Mouse (Mus musculus): ENCODE results near the gene Frem2. TPM values are rescaled to one million over a fixed set of nuclear protein-coding genes. Genes with fewer than 3 reads are reported as not detected.

Gene Frem2
- polyA plus RNA-seq, 1 experiment from 2014 or later, result 6.7 TPM

- H3K27ac ChIP-seq, result no peak overlapping the region
- 81% methylated on average over 8 of the region's 8 CpGs for WGBS
- H3K27me3 ChIP-seq, result no peaks in the 10 kb centered on the region
- peaks cover 4% of the 10 kb centered on the region; the same call in 1 of the 2 replicates for H3K4me1 ChIP-seq
- ATAC-seq (ENCODE audit: insufficient number of reproducible peaks, insufficient read depth, low FRiP score, low TSS enrichment), result no peak
- no peak overlapping the region for H3K4me3 ChIP-seq
- H3K4me2 ChIP-seq (replicated peaks), result no peak overlapping the region
- H3K36me3 ChIP-seq, result peaks cover 36% of the 10 kb centered on the region
- no peak overlapping the region for H3K9ac ChIP-seq
- no peaks in the 10 kb centered on the region for H3K9me3 ChIP-seq
Measured at GRCm38 (mm10) chr3:53483414-53484059, 173.6 kb downstream of the Frem2 start.

- 96% methylated on average over 30 of the region's 30 CpGs for WGBS
- peak; percentile 57 for ATAC-seq (ENCODE audit: insufficient number of reproducible peaks, insufficient read depth, low FRiP score, low TSS enrichment)
Measured at GRCm38 (mm10) chr3:53478419-53479046, 178.6 kb downstream of the Frem2 start.

GRCm38 (mm10) chr3:53477468-53477867, 179.7 kb downstream of the Frem2 start:
- Histone ChIP-seq H3K27ac (no peak overlapping the region), H3K36me3 (peaks cover 89% of the 10 kb centered on the region), H3K4me1 (no peaks in the 10 kb centered on the region), H3K27me3 (no peaks in the 10 kb centered on the region), H3K4me3 (no peak overlapping the region), H3K4me2 (replicated peaks) (no peak overlapping the region), H3K9me3 (no peaks in the 10 kb centered on the region), H3K9ac (no peak overlapping the region)
- WGBS, result 92% methylated on average over 17 of the region's 17 CpGs
- no peak for ATAC-seq (ENCODE audit: insufficient number of reproducible peaks, insufficient read depth, low FRiP score, low TSS enrichment)

More at GRCm38 (mm10) chr3:53478419-53479046, 178.6 kb downstream of the Frem2 start:
- no peak overlapping the region for H3K4me3 ChIP-seq
- no peaks in the 10 kb centered on the region for H3K27me3 ChIP-seq
- H3K9me3 ChIP-seq, result no peaks in the 10 kb centered on the region
- no peak overlapping the region for H3K9ac ChIP-seq
- H3K4me2 ChIP-seq (replicated peaks), result no peak overlapping the region
- no peak overlapping the region for H3K27ac ChIP-seq
- H3K4me1 ChIP-seq, result no peaks in the 10 kb centered on the region
- peaks cover 81% of the 10 kb centered on the region for H3K36me3 ChIP-seq

GRCm38 (mm10) chr3:53475889-53476288, 181.3 kb downstream of the Frem2 start:
- ATAC-seq (ENCODE audit: insufficient number of reproducible peaks, insufficient read depth, low FRiP score, low TSS enrichment), result no peak
- Histone ChIP-seq H3K4me3 (no peak overlapping the region), H3K27ac (no peak overlapping the region), H3K27me3 (no peaks in the 10 kb centered on the region), H3K4me2 (replicated peaks) (no peak overlapping the region), H3K9ac (no peak overlapping the region), H3K36me3 (peaks cover 90% of the 10 kb centered on the region), H3K4me1 (no peaks in the 10 kb centered on the region), H3K9me3 (no peaks in the 10 kb centered on the region)
- 68% methylated on average over 6 of the region's 6 CpGs for WGBS

GRCm38 (mm10) chr3:53474179-53474578, 183.0 kb downstream of the Frem2 start:
- H3K27me3 ChIP-seq, result no peaks in the 10 kb centered on the region
- no peak overlapping the region for H3K4me3 ChIP-seq
- WGBS, result 76% methylated on average over 4 of the region's 4 CpGs
- H3K9ac ChIP-seq, result no peak overlapping the region
- H3K36me3 ChIP-seq, result peaks cover 90% of the 10 kb centered on the region
- no peaks in the 10 kb centered on the region for H3K4me1 ChIP-seq
- no peak for ATAC-seq (ENCODE audit: insufficient number of reproducible peaks, insufficient read depth, low FRiP score, low TSS enrichment)
- H3K4me2 ChIP-seq (replicated peaks), result no peak overlapping the region
- H3K9me3 ChIP-seq, result no peaks in the 10 kb centered on the region
- H3K27ac ChIP-seq, result no peak overlapping the region

GRCm38 (mm10) chr3:53472061-53472460, 185.1 kb downstream of the Frem2 start:
- Histone ChIP-seq H3K9me3 (no peaks in the 10 kb centered on the region), H3K27me3 (no peaks in the 10 kb centered on the region), H3K27ac (no peak overlapping the region), H3K4me3 (no peak overlapping the region), H3K4me2 (replicated peaks) (no peak overlapping the region), H3K4me1 (no peaks in the 10 kb centered on the region), H3K36me3 (peaks cover 68% of the 10 kb centered on the region), H3K9ac (no peak overlapping the region)
- 94% methylated on average over 5 of the region's 5 CpGs for WGBS
- ATAC-seq (ENCODE audit: insufficient number of reproducible peaks, insufficient read depth, low FRiP score, low TSS enrichment), result no peak

GRCm38 (mm10) chr3:53469650-53470049, 187.5 kb downstream of the Frem2 start:
- H3K9ac ChIP-seq, result no peak overlapping the region
- peaks cover 22% of the 10 kb centered on the region for H3K4me1 ChIP-seq
- H3K27ac ChIP-seq, result no peak overlapping the region
- no peak for ATAC-seq (ENCODE audit: insufficient number of reproducible peaks, insufficient read depth, low FRiP score, low TSS enrichment)
- H3K4me3 ChIP-seq, result no peak overlapping the region
- H3K27me3 ChIP-seq, result no peaks in the 10 kb centered on the region
- H3K36me3 ChIP-seq, result peaks cover 50% of the 10 kb centered on the region
- H3K4me2 ChIP-seq (replicated peaks), result no peak overlapping the region
- H3K9me3 ChIP-seq, result no peaks in the 10 kb centered on the region
- 90% methylated on average over 5 of the region's 5 CpGs for WGBS

- no peak for ATAC-seq (ENCODE audit: insufficient number of reproducible peaks, insufficient read depth, low FRiP score, low TSS enrichment)
- Histone ChIP-seq H3K9me3 (no peaks in the 10 kb centered on the region), H3K4me2 (replicated peaks) (no peak overlapping the region; the same call in 1 of the 2 replicates), H3K27me3 (no peaks in the 10 kb centered on the region), H3K27ac (no peak overlapping the region), H3K36me3 (peaks cover 27% of the 10 kb centered on the region), H3K4me3 (no peak overlapping the region), H3K4me1 (peaks cover 26% of the 10 kb centered on the region), H3K9ac (no peak overlapping the region)
- 90% methylated on average over 5 of the region's 5 CpGs for WGBS
Measured at GRCm38 (mm10) chr3:53467356-53467755, 189.8 kb downstream of the Frem2 start.

- Histone ChIP-seq H3K27ac (0 out of 2 replicates have a peak overlapping the region, but pooled peaks have one; percentile 11), H3K4me3 (no peak overlapping the region), H3K9me3 (no peaks in the 10 kb centered on the region), H3K36me3 (peaks cover 20% of the 10 kb centered on the region), H3K27me3 (no peaks in the 10 kb centered on the region), H3K4me2 (replicated peaks) (peak overlapping the region; percentile 70), H3K4me1 (peaks cover 29% of the 10 kb centered on the region), H3K9ac (no peak overlapping the region)
- no peak for ATAC-seq (ENCODE audit: insufficient number of reproducible peaks, insufficient read depth, low FRiP score, low TSS enrichment)
- 58% methylated on average over 9 of the region's 9 CpGs for WGBS
Measured at GRCm38 (mm10) chr3:53466481-53466880, 190.7 kb downstream of the Frem2 start.

GRCm38 (mm10) chr3:53465330-53465729, 191.8 kb downstream of the Frem2 start:
- peak overlapping the region; percentile 70 for H3K4me2 ChIP-seq (replicated peaks)
- no peak overlapping the region for H3K27ac ChIP-seq
- H3K4me1 ChIP-seq, result peaks cover 29% of the 10 kb centered on the region
- ATAC-seq (ENCODE audit: insufficient number of reproducible peaks, insufficient read depth, low FRiP score, low TSS enrichment), result no peak
- H3K27me3 ChIP-seq, result no peaks in the 10 kb centered on the region
- H3K4me3 ChIP-seq, result peak overlapping the region; percentile 92
- H3K36me3 ChIP-seq, result peaks cover 13% of the 10 kb centered on the region; the same call in 1 of the 2 replicates
- H3K9me3 ChIP-seq, result no peaks in the 10 kb centered on the region
- WGBS, result 64% methylated on average over 6 of the region's 6 CpGs
- no peak overlapping the region for H3K9ac ChIP-seq

- no peak for ATAC-seq (ENCODE audit: insufficient number of reproducible peaks, insufficient read depth, low FRiP score, low TSS enrichment)
- peak overlapping the region; percentile 89 for H3K9ac ChIP-seq
- H3K9me3 ChIP-seq, result no peaks in the 10 kb centered on the region
- WGBS, result under 1% methylated on average over 20 of the region's 20 CpGs
- no peaks in the 10 kb centered on the region for H3K27me3 ChIP-seq
- peaks cover 9% of the 10 kb centered on the region; the same call in 1 of the 2 replicates for H3K36me3 ChIP-seq
- peak overlapping the region; percentile 70 for H3K4me2 ChIP-seq (replicated peaks)
- peak overlapping the region; percentile 86; the same call in 1 of the 2 replicates for H3K27ac ChIP-seq
- peak overlapping the region; percentile 92 for H3K4me3 ChIP-seq
- H3K4me1 ChIP-seq, result peaks cover 29% of the 10 kb centered on the region
Measured at GRCm38 (mm10) chr3:53464146-53464698, 192.9 kb downstream of the Frem2 start.
